Mouse (Mus musculus): Measurements from ENCODE around the gene Zswim3. TPM values are rescaled to one million over a fixed set of nuclear protein-coding genes. Genes with fewer than 3 reads are reported as not detected.
A peak's percentile ranks its signal among the peaks of the same experiment; 100 is the strongest.

Gene Zswim3
- polyA plus RNA-seq, 1 experiment from 2014 or later, result 8.8 TPM

GRCm38 (mm10) chr2:164827146-164827850, 22.4 kb downstream of the Zswim3 start:
- 0 out of 2 replicates have a peak, but pooled peaks cover 5% of the 10 kb centered on the region for H3K36me3 ChIP-seq (ENCODE audit: control insufficient read depth, insufficient read depth, low read length)
- H3K9ac ChIP-seq (ENCODE audit: low read length), result no peak overlapping the region
- no peak overlapping the region for H3K4me3 ChIP-seq (replicated peaks; ENCODE audit: low read length)
- H3K27me3 ChIP-seq (ENCODE audit: control insufficient read depth, insufficient read depth, low read length), result no peaks in the 10 kb centered on the region
- ATAC-seq (ENCODE audit: insufficient read depth, low FRiP score), result no peak
- H3K4me1 ChIP-seq (ENCODE audit: control insufficient read depth, insufficient read depth, low read length), result 0 out of 2 replicates have a peak, but pooled peaks cover 6% of the 10 kb centered on the region
- no peak overlapping the region for H3K27ac ChIP-seq (ENCODE audit: low read length)
- H3K9me3 ChIP-seq (replicated peaks; ENCODE audit: control insufficient read depth, low read length), result no peaks in the 10 kb centered on the region
- H3K4me2 ChIP-seq (ENCODE audit: low read depth, low read length), result no peak overlapping the region
- 82% methylated on average over 16 of the region's 16 CpGs for WGBS

GRCm38 (mm10) chr2:164828437-164828836, 23.5 kb downstream of the Zswim3 start, which contains the start of gene Spata25:
TSS of gene Spata25 (minus strand) at chr2:164828537.
- no peak for ATAC-seq (ENCODE audit: insufficient read depth, low FRiP score)
- Histone ChIP-seq H3K4me2 (ENCODE audit: low read depth, low read length) (no peak within 1 kb of the TSS), H3K27me3 (ENCODE audit: control insufficient read depth, insufficient read depth, low read length) (no peaks in the 10 kb centered on the region), H3K9me3 (replicated peaks; ENCODE audit: control insufficient read depth, low read length) (no peaks in the 10 kb centered on the region), H3K27ac (ENCODE audit: low read length) (no peak within 1 kb of the TSS), H3K4me1 (ENCODE audit: control insufficient read depth, insufficient read depth, low read length) (0 out of 2 replicates have a peak, but pooled peaks cover 5% of the 10 kb centered on the region), H3K36me3 (ENCODE audit: control insufficient read depth, insufficient read depth, low read length) (0 out of 2 replicates have a peak, but pooled peaks cover 5% of the 10 kb centered on the region), H3K9ac (ENCODE audit: low read length) (no peak within 1 kb of the TSS), H3K4me3 (replicated peaks; ENCODE audit: low read length) (no peak within 1 kb of the TSS)
- 84% methylated on average over 6 of the region's 6 CpGs for WGBS

GRCm38 (mm10) chr2:164829090-164829489, 24.2 kb downstream of the Zswim3 start:
- Histone ChIP-seq H3K4me2 (ENCODE audit: low read depth, low read length) (no peak overlapping the region), H3K9ac (ENCODE audit: low read length) (no peak overlapping the region), H3K36me3 (ENCODE audit: control insufficient read depth, insufficient read depth, low read length) (0 out of 2 replicates have a peak, but pooled peaks cover 5% of the 10 kb centered on the region), H3K27me3 (ENCODE audit: control insufficient read depth, insufficient read depth, low read length) (no peaks in the 10 kb centered on the region), H3K27ac (ENCODE audit: low read length) (no peak overlapping the region), H3K9me3 (replicated peaks; ENCODE audit: control insufficient read depth, low read length) (no peaks in the 10 kb centered on the region), H3K4me3 (replicated peaks; ENCODE audit: low read length) (no peak overlapping the region), H3K4me1 (ENCODE audit: control insufficient read depth, insufficient read depth, low read length) (peaks cover under 1% of the 10 kb centered on the region; the same call in 1 of the 2 replicates)
- 93% methylated on average over 1 of the region's 1 CpGs for WGBS
- no peak for ATAC-seq (ENCODE audit: insufficient read depth, low FRiP score)

DNA sequence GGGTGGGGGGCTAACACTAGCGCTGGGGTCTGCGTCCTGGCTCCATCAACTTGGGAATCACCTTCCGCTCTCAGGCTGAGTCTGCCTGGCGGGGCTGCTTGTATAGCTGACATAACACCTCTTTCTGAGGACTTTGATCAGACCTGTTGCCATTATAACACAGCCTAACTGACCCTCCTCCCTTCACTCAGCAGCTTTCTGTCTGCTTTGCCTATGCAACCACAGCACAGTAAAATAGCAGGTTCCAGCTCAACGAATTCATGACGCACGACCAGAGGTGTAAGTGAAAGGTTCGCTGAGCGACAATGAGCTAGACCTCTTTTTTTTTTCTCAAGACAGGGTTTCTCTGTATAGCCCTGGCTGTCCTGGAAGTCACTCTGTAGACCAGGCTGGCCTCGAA, 26.1 kb downstream of the Zswim3 start:
- Histone ChIP-seq H3K4me2 (ENCODE audit: low read depth, low read length) (no peak overlapping the region), H3K27ac (ENCODE audit: low read length) (no peak overlapping the region), H3K9me3 (replicated peaks; ENCODE audit: control insufficient read depth, low read length) (no peaks in the 10 kb centered on the region), H3K9ac (ENCODE audit: low read length) (no peak overlapping the region), H3K27me3 (ENCODE audit: control insufficient read depth, insufficient read depth, low read length) (no peaks in the 10 kb centered on the region), H3K36me3 (ENCODE audit: control insufficient read depth, insufficient read depth, low read length) (no peaks in the 10 kb centered on the region), H3K4me1 (ENCODE audit: control insufficient read depth, insufficient read depth, low read length) (peaks cover 8% of the 10 kb centered on the region; the same call in 1 of the 2 replicates), H3K4me3 (replicated peaks; ENCODE audit: low read length) (no peak overlapping the region)
- 88% methylated on average over 10 of the region's 10 CpGs for WGBS
- no peak for ATAC-seq (ENCODE audit: insufficient read depth, low FRiP score)

DNA sequence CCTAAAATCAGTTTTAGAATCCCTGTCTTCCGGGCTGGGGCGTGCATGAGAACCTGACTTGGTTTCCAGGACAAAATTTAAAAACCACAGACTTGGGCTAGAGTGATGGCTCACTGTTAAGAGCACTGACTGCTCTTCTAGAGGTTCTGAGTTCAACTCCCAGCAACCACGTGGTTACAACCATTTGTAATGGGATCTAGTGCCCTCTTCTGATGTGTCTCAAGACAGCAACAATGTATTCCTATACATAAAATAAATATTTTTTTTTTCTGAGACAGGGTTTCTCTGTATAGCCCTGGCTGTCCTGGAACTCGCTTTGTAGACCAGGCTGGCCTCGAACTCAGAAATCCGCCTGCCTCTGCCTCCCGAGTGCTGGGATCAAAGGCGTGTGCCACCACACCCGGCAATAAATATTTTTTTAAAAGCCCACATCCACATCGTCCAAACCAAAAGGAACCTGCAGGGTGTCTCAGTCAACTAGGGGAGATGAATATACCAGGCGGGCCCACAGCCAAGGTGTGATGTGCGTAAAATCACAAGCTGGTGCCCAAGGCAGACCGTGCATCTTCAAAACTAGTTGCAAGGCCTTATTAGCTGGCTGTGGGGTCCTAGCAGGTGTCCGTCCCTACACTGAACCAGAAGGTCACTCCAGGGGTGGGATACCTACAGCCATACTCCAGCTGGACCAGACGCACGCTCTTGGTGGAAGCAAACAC, 27.3 kb downstream of the Zswim3 start:
- no peak for ATAC-seq (ENCODE audit: insufficient read depth, low FRiP score)
- H3K4me2 ChIP-seq (ENCODE audit: low read depth, low read length), result peak overlapping the region; percentile 75
- H3K36me3 ChIP-seq (ENCODE audit: control insufficient read depth, insufficient read depth, low read length), result no peaks in the 10 kb centered on the region
- peak overlapping the region; percentile 87 for H3K9ac ChIP-seq (ENCODE audit: low read length)
- H3K4me3 ChIP-seq (replicated peaks; ENCODE audit: low read length), result peak overlapping the region; percentile 67
- H3K4me1 ChIP-seq (ENCODE audit: control insufficient read depth, insufficient read depth, low read length), result peaks cover 8% of the 10 kb centered on the region; the same call in 1 of the 2 replicates
- WGBS, result 54% methylated on average over 16 of the region's 16 CpGs
- no peaks in the 10 kb centered on the region for H3K27me3 ChIP-seq (ENCODE audit: control insufficient read depth, insufficient read depth, low read length)
- H3K9me3 ChIP-seq (replicated peaks; ENCODE audit: control insufficient read depth, low read length), result no peaks in the 10 kb centered on the region
- peak overlapping the region; percentile 91 for H3K27ac ChIP-seq (ENCODE audit: low read length)

DNA sequence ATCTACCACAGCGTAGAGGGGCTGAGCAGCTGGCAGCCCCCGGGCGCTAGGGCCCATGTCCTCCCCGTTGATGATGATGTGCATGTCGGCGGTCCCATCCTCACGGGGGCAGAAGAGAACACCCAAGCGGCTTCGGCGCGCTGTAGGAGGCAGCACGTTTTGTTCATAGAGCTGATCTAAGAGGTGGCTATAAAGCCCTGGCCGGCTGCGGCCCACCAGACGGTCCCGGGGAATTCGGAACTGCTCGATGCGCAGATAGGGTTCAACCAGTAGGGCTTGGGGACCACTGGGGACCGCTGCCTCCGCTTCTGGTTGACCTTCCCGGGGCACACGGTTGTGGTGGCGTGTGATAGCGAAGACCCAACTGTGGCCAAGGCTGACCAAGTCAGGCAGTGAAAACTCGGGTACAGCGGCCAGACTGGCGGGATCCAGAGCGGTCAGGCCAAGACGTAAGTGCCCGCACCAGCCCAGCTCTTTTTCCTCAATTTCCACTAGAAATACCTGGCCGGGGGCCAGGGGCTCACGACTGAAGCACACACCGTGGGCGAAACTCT, 27.9 kb downstream of the Zswim3 start, which contains the start of gene Ctsa:
Gene Ctsa, plus strand, starts transcription at position 126 of the 554 bp plus-strand sequence.
- Histone ChIP-seq H3K4me2 (ENCODE audit: low read depth, low read length) (peak within 1 kb of the TSS; percentile 75), H3K4me1 (ENCODE audit: control insufficient read depth, insufficient read depth, low read length) (peaks cover 8% of the 10 kb centered on the region; the same call in 1 of the 2 replicates), H3K27ac (ENCODE audit: low read length) (peak within 1 kb of the TSS; percentile 91), H3K27me3 (ENCODE audit: control insufficient read depth, insufficient read depth, low read length) (no peaks in the 10 kb centered on the region), H3K9ac (ENCODE audit: low read length) (peak within 1 kb of the TSS; percentile 87), H3K36me3 (ENCODE audit: control insufficient read depth, insufficient read depth, low read length) (no peaks in the 10 kb centered on the region), H3K9me3 (replicated peaks; ENCODE audit: control insufficient read depth, low read length) (no peaks in the 10 kb centered on the region), H3K4me3 (replicated peaks; ENCODE audit: low read length) (peak within 1 kb of the TSS; percentile 67)
- peak; percentile 75 for ATAC-seq (ENCODE audit: insufficient read depth, low FRiP score)
- 1% methylated on average over 35 of the region's 35 CpGs for WGBS

GRCm38 (mm10) chr2:164833314-164833959, 28.5 kb downstream of the Zswim3 start, which contains the start of gene Neurl2:
TSS of gene Neurl2 (minus strand) at chr2:164833456.
- H3K4me3 ChIP-seq (replicated peaks; ENCODE audit: low read length), result peak within 1 kb of the TSS; percentile 67
- no peaks in the 10 kb centered on the region for H3K27me3 ChIP-seq (ENCODE audit: control insufficient read depth, insufficient read depth, low read length)
- H3K36me3 ChIP-seq (ENCODE audit: control insufficient read depth, insufficient read depth, low read length), result 0 out of 2 replicates have a peak, but pooled peaks cover 1% of the 10 kb centered on the region
- H3K4me1 ChIP-seq (ENCODE audit: control insufficient read depth, insufficient read depth, low read length), result peaks cover 8% of the 10 kb centered on the region; the same call in 1 of the 2 replicates
- peak within 1 kb of the TSS; percentile 75 for H3K4me2 ChIP-seq (ENCODE audit: low read depth, low read length)
- under 1% methylated on average over 31 of the region's 31 CpGs for WGBS
- H3K27ac ChIP-seq (ENCODE audit: low read length), result peak within 1 kb of the TSS; percentile 91
- peak within 1 kb of the TSS; percentile 87 for H3K9ac ChIP-seq (ENCODE audit: low read length)
- ATAC-seq (ENCODE audit: insufficient read depth, low FRiP score), result peak; percentile 65
- no peaks in the 10 kb centered on the region for H3K9me3 ChIP-seq (replicated peaks; ENCODE audit: control insufficient read depth, low read length)

- H3K36me3 ChIP-seq (ENCODE audit: control insufficient read depth, insufficient read depth, low read length), result 0 out of 2 replicates have a peak, but pooled peaks cover 5% of the 10 kb centered on the region
- H3K4me3 ChIP-seq (replicated peaks; ENCODE audit: low read length), result peak overlapping the region; percentile 67
- peaks cover 8% of the 10 kb centered on the region; the same call in 1 of the 2 replicates for H3K4me1 ChIP-seq (ENCODE audit: control insufficient read depth, insufficient read depth, low read length)
- no peaks in the 10 kb centered on the region for H3K9me3 ChIP-seq (replicated peaks; ENCODE audit: control insufficient read depth, low read length)
- peak overlapping the region; percentile 87 for H3K9ac ChIP-seq (ENCODE audit: low read length)
- H3K27ac ChIP-seq (ENCODE audit: low read length), result peak overlapping the region; percentile 91; the same call in 1 of the 2 replicates
- WGBS, result 40% methylated on average over 8 of the region's 8 CpGs
- H3K27me3 ChIP-seq (ENCODE audit: control insufficient read depth, insufficient read depth, low read length), result no peaks in the 10 kb centered on the region
- peak overlapping the region; percentile 75 for H3K4me2 ChIP-seq (ENCODE audit: low read depth, low read length)
- no peak for ATAC-seq (ENCODE audit: insufficient read depth, low FRiP score)
Observed at GRCm38 (mm10) chr2:164834531-164834930, 29.6 kb downstream of the Zswim3 start.

Measured in stomach, embryonic 16.5 days (tissue).